Mouse (Mus musculus) forebrain, embryonic 11.5 days (tissue): ENCODE measurements around the gene Kcnb1. TPM values are rescaled to one million over a fixed set of nuclear protein-coding genes. Genes with fewer than 3 reads are reported as not detected.
A peak's percentile ranks its signal among the peaks of the same experiment; 100 is the strongest.

ENCODE experiments used
- ATAC-seq: fragments of 200-750 bp; cut with Nextera tagmentation; replicated peaks from 2 replicates; pipeline ENCODE4 v1.8.0; 2017; ENCODE audit warnings: moderate TSS enrichment; ENCODE audit not compliant: low FRiP score
- DNase-seq: peaks from one replicate; pipeline ENCODE4 v3.0.0-alpha.2; 2017; ENCODE audit warnings: low spot score
- H3K27ac ChIP-seq: fragments of 300-500 bp; sonication (generic); 2 replicates; pipeline ENCODE4 v1.5.1; 2014; ENCODE audit warnings: low read depth, low read length
- H3K27me3 ChIP-seq: fragments of 300-500 bp; sonication (generic); 2 replicates; pipeline ENCODE4 v1.6.1; 2014; ENCODE audit warnings: mild to moderate bottlenecking, low read length, mixed read lengths; ENCODE audit not compliant: control insufficient read depth, insufficient read depth
- H3K36me3 ChIP-seq: fragments of 300-500 bp; sonication (generic); 2 replicates; pipeline ENCODE4 v1.6.1; 2014; ENCODE audit warnings: mild to moderate bottlenecking, low read length, moderate library complexity, mixed read lengths; ENCODE audit not compliant: control insufficient read depth, insufficient read depth
- H3K4me1 ChIP-seq: fragments of 300-500 bp; sonication (generic); replicated peaks from 2 replicates; pipeline ENCODE4 v1.6.1; 2014; ENCODE audit warnings: low read length, mixed read lengths; ENCODE audit not compliant: control insufficient read depth, insufficient read depth
- H3K4me2 ChIP-seq: fragments of 300-500 bp; sonication (generic); 2 replicates; pipeline ENCODE4 v1.6.1; 2014; ENCODE audit warnings: low read depth, mild to moderate bottlenecking, low read length, moderate library complexity, mixed read lengths; ENCODE audit not compliant: severe bottlenecking
- H3K4me3 ChIP-seq: fragments of 300-500 bp; sonication (generic); 2 replicates; pipeline ENCODE4 v1.5.1; 2014; ENCODE audit warnings: low read depth, low read length
- H3K9ac ChIP-seq: fragments of 300-500 bp; sonication (generic); 2 replicates; pipeline ENCODE4 v1.6.1; 2014; ENCODE audit warnings: low read length
- H3K9me3 ChIP-seq: fragments of 300-500 bp; sonication (generic); 2 replicates; pipeline ENCODE4 v1.6.1; 2016; ENCODE audit warnings: low read length, mixed read lengths; ENCODE audit not compliant: control insufficient read depth
- WGBS: fragments of 180-500 bp; shearing (Covaris S2); extraction: QIAGEN DNeasy Blood & Tissue Kit; methylation state at CpG from one replicate; pipeline ENCODE4 v1.1.7; 2014; 5-methylcytosine and 5-hydroxymethylcytosine counted together
- polyA plus RNA-seq: library from polyadenylated mRNA; unstranded; fragments of >200 nt; fragmentation: Nextera tagmentation; extraction: Ambion mirVana; gene quantifications from 2 replicates; pipeline ENCODE4 v1.2.1, GENCODE M21; 2014

The Kcnb1 gene
- polyA plus RNA-seq, 1 experiment from 2014 or later, result 0.73 TPM

DNA sequence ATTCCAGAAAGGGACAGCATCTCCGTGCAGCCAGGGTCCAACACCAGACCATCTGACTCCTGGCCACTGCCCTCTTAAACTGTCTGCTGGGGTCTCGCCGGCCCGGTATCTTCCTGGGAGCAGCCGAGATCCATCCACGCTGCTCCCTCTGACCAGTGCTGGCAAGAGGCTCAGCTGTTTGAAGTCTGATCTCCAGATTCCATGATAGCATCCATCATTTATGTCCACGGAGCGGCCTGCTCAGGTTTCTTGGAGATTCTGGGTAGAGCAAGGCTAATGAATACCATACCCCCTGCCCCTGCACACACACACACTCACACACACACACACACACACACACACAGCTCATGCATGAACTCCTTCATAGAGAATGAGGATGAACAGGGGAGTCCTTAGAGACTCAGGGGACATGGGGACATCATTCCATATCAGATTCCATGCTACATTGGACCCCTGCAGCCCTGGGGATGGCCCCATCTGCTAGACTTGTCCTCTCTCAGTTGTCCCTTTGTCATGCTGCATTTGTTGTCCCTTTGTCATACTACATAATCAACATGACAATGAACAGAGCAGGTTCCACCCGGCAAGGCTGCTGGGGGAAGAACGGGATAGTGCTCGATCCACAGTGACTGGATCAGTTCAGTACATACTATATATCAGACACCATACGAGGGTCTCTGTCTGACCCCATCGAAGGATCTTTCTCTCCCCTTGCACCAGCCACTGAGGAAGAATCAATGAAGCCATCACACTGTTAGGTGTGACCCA is 8.9 kb upstream of the Kcnb1 start:
- H3K4me2 ChIP-seq, result no peak overlapping the region
- no peaks in the 10 kb centered on the region; the same call in 1 of the 2 replicates for H3K4me1 ChIP-seq
- H3K9ac ChIP-seq, result no peak overlapping the region
- no peaks in the 10 kb centered on the region for H3K36me3 ChIP-seq
- WGBS, result 75% methylated on average over 13 of the region's 13 CpGs
- no peaks in the 10 kb centered on the region for H3K27me3 ChIP-seq
- no peak overlapping the region for H3K4me3 ChIP-seq
- H3K27ac ChIP-seq, result no peak overlapping the region
- H3K9me3 ChIP-seq, result no peaks in the 10 kb centered on the region
- no peak for DNase-seq
- ATAC-seq, result no peak

DNA sequence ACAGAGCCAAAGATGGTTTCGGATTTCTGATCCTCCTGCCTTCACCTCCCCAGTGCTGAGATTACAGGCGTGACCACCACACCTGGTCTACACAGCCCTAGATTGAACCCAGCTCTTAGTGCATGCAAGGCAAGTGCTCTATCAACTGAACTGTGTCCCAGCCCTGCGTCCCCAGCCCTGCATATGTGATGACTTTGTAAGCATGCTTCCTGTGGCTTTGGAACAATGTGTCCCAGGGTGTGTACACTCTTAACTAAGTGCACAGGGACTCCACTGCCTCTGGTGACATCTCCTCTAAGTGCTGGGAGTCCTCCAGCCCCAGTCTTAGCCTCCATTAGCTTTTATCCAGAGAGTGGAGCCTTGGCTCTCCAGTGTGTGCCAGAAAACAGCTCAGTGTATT is 3.4 kb upstream of the Kcnb1 start:
- ATAC-seq, result no peak
- no peaks in the 10 kb centered on the region for H3K36me3 ChIP-seq
- 81% methylated on average over 3 of the region's 3 CpGs for WGBS
- peaks cover 23% of the 10 kb centered on the region for H3K27me3 ChIP-seq
- no peaks in the 10 kb centered on the region for H3K9me3 ChIP-seq
- no peak overlapping the region for H3K9ac ChIP-seq
- DNase-seq, result no peak
- H3K4me3 ChIP-seq, result no peak overlapping the region
- H3K27ac ChIP-seq, result no peak overlapping the region
- H3K4me2 ChIP-seq, result no peak overlapping the region
- peaks cover 15% of the 10 kb centered on the region; the same call in 1 of the 2 replicates for H3K4me1 ChIP-seq

DNA sequence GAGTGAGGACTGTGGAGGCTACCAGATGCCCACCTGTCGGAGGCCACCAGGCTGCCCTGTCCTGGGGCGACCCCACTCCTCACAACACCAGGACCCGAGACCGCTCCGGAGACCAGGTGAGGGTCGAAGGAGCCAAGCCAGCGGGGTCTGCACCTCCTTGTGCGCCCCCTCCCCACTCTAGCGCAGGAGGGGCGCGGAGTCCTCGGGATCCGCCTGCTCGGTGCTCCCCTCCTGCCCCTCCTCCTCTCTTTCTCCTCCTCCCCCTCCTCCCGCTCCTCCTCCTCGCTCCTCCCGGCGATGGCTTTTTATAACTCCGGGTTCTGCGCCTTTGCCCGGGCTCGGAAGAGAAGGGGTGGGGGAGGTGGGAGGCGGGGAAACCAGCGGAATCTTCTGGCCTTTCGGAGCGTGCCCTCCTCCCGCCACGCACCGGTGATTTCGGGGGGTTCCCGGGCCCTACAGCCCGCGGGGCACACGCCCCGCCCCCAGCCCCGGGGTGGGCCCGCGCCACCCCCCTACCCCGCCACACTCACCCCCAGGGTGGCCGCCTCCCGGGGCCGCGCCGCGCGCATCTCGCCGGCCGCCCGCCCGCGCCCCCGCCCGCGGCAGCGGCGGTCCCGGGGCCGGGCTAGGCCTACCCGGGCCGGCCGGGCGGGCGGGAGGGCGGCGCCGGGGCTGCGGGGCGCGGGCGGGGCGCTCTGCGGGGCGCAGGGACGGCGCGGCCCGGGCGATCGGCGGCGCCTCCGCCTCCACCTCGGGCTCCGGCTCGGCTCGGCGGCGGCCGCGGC is 472 bp downstream of the Kcnb1 start:
- under 1% methylated on average over 55 of the region's 91 CpGs for WGBS
- no peaks in the 10 kb centered on the region for H3K36me3 ChIP-seq
- peak overlapping the region; percentile 71 for H3K4me2 ChIP-seq
- DNase-seq (peak; percentile 79), ATAC-seq (peak; percentile 58)
- no peaks in the 10 kb centered on the region for H3K9me3 ChIP-seq
- H3K9ac ChIP-seq, result peak overlapping the region; percentile 55
- H3K4me3 ChIP-seq, result peak overlapping the region; percentile 56
- peaks cover 15% of the 10 kb centered on the region; the same call in 1 of the 2 replicates for H3K4me1 ChIP-seq
- peaks cover 34% of the 10 kb centered on the region for H3K27me3 ChIP-seq
- H3K27ac ChIP-seq, result no peak overlapping the region

DNA sequence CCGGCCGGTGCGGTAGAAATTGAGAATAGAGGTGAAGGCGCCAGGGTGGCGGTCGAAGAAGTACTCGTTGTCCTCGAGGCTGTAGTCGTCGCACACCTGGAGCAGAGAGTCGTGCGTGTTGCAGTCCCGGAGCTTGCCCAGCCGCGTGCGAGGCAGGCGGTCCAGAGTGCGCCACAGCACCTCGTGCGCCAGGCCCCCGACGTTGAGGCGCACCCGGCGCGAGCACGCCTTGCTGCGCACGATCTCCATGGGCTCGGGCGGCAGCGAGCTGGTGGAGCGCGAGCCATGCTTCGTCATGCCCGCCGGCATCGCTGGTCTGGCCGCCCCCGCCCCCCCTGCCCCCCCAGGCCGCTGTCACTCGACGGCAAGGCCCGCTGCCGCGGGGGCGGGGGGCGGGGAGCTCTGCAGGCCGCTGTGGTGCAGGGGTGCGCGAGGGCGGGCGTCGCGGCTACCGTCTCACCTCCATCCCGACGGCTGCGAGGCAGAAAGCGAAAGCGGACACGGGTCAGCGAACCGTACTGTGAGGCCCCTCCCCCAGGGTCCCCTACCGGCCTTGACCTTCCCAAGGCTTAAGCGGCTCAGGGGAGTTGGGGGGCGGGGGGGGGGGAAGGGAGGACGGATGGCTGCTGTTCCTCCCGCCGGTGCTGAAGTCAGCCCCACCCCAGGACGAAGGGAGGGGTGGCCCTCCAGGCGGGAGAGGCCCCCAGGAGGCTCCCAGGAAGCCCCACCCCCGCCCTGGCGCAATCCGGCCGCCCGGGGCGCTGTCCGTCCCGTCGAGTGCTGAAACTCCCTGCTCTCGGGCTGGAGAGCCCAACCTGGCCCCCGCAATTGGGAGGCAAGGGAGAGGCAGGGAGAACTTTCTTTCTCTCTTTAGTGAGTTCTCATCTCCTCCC is 1.4 kb downstream of the Kcnb1 start:
- DNase-seq, result peak; percentile 86
- Histone ChIP-seq H3K4me3 (peak overlapping the region; percentile 56), H3K9me3 (no peaks in the 10 kb centered on the region), H3K27me3 (peaks cover 34% of the 10 kb centered on the region), H3K27ac (no peak overlapping the region), H3K4me1 (peaks cover 15% of the 10 kb centered on the region; the same call in 1 of the 2 replicates), H3K9ac (no peak overlapping the region; the same call in 1 of the 2 replicates), H3K4me2 (peak overlapping the region; percentile 71), H3K36me3 (no peaks in the 10 kb centered on the region)
- WGBS, result 15% methylated on average over 78 of the region's 83 CpGs
- peak; percentile 42; the same call in 1 of the 2 replicates for ATAC-seq

DNA sequence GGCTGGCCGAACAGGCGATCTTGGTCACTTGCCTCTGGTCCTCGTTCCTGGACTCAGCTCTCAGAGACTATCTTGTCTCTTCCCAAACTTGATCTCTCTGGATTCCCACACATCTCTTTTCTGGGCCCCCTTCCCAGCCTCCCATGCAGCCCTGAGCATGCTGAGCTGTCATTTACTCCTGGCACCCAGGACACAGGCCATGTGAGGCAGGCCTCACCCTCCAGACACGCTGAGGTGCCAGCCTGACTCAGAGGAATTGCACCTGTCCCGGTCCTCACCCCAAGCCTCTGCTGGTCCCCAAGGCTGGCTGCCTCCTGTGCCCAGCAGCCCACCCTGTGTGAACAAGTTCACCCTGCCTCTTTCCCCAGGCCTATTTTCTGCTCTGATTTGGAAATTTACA is 2.8 kb downstream of the Kcnb1 start:
- no peak overlapping the region for H3K27ac ChIP-seq
- H3K4me2 ChIP-seq, result no peak overlapping the region
- H3K9ac ChIP-seq, result no peak overlapping the region
- peaks cover 15% of the 10 kb centered on the region; the same call in 1 of the 2 replicates for H3K4me1 ChIP-seq
- no peak overlapping the region for H3K4me3 ChIP-seq
- 82% methylated on average over 5 of the region's 5 CpGs for WGBS
- ATAC-seq, result no peak
- H3K27me3 ChIP-seq, result peaks cover 34% of the 10 kb centered on the region
- no peaks in the 10 kb centered on the region for H3K9me3 ChIP-seq
- no peak for DNase-seq
- H3K36me3 ChIP-seq, result no peaks in the 10 kb centered on the region

DNA sequence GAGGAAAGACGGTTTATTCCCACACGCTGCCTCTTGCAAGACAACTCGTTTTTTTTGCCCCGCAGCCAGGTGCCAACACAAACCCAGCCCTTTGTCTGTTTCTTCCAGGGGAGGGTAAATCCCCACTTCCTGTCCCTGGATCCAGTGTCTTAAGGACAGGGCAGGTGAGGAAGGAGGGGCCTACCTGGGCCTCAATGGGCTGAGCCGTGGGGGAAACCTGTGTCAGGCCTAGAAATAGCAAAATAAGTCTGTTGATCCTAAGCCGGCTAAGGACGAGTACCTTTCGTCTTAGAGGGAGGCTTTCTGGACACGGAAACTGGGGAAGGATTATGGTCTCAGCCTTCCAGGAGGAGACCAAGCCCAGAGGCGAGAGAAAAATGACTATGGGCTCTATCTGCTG is 3.4 kb downstream of the Kcnb1 start:
- 34% methylated on average over 10 of the region's 10 CpGs for WGBS
- ATAC-seq, result no peak
- H3K4me3 ChIP-seq, result no peak overlapping the region
- H3K36me3 ChIP-seq, result no peaks in the 10 kb centered on the region
- no peaks in the 10 kb centered on the region for H3K9me3 ChIP-seq
- peaks cover 15% of the 10 kb centered on the region; the same call in 1 of the 2 replicates for H3K4me1 ChIP-seq
- no peak overlapping the region for H3K4me2 ChIP-seq
- H3K9ac ChIP-seq, result no peak overlapping the region
- peaks cover 34% of the 10 kb centered on the region for H3K27me3 ChIP-seq
- no peak for DNase-seq
- H3K27ac ChIP-seq, result no peak overlapping the region

DNA sequence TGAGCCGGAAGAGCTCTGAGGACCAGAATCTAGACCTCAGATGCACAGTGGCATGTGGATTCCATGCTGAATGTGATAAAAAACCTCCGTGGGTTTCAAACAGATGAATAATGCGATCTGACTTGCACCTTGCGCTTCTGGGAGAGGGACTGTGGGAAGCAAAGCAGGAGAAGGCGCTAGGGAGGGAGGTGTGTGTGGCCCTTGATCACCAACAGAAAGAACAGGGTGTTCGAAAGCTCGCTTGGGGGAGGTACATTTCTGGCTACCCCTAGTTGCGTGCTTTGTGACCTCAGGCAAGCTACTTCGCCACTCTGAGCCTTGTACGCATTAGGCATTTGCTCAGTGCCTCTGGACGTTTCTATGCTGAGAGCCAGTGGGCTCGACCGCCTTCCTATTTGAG is 4.0 kb downstream of the Kcnb1 start:
- Histone ChIP-seq H3K4me1 (peaks cover 15% of the 10 kb centered on the region; the same call in 1 of the 2 replicates), H3K9ac (no peak overlapping the region), H3K27ac (no peak overlapping the region), H3K27me3 (peaks cover 29% of the 10 kb centered on the region), H3K4me3 (no peak overlapping the region), H3K4me2 (no peak overlapping the region), H3K36me3 (no peaks in the 10 kb centered on the region), H3K9me3 (no peaks in the 10 kb centered on the region)
- 61% methylated on average over 13 of the region's 13 CpGs for WGBS
- ATAC-seq (no peak), DNase-seq (no peak)

DNA sequence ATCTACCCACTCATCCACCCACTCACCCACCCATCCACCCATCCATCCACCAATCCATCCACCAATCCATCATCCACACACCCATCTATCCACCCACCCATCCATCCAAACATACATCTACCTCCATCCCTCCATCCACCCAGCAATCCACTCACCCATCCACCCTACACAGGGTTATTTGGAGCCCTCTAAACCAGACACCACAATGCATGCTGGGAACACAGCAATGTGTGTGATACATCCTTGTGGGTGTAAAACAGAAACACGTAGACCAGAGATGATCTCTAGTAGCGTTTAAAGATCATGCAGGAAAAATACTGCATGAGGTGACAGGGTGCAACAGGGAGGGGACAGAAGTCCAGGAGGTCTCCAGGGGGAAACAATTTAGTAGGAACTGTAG is 4.5 kb downstream of the Kcnb1 start:
- WGBS, result 93% methylated on average over 2 of the region's 2 CpGs
- ATAC-seq (no peak), DNase-seq (no peak)
- H3K4me3 ChIP-seq, result no peak overlapping the region
- H3K9ac ChIP-seq, result no peak overlapping the region
- H3K36me3 ChIP-seq, result no peaks in the 10 kb centered on the region
- H3K4me2 ChIP-seq, result no peak overlapping the region
- H3K27ac ChIP-seq, result no peak overlapping the region
- H3K9me3 ChIP-seq, result no peaks in the 10 kb centered on the region
- peaks cover 14% of the 10 kb centered on the region; the same call in 1 of the 2 replicates for H3K4me1 ChIP-seq
- peaks cover 23% of the 10 kb centered on the region for H3K27me3 ChIP-seq
